ENCODE assay signal across 7 mouse cellular contexts in genomic region chr15:95790529-95791071, GRCm38 (mm10). TPM values are rescaled to one million over a fixed set of nuclear protein-coding genes. Genes with fewer than 3 reads are reported as not detected.
DNase-seq lines count a peak whose midpoint lies in the region; ATAC-seq and TF ChIP-seq lines count a peak whose summit lies in the region.

Gene Ano6 (plus strand): TSS chr15:95790843.

- DNase-seq in adrenal gland, postnatal 10 days, result peak; percentile 97
- DNase-seq in embryonic facial prominence, embryonic 10.5 days (ENCODE audit: low spot score), result peak; percentile 97
- DNase-seq in gonadal fat pad, adult 2 months (ENCODE audit: low read depth), result no peak
- peak; percentile 91 for DNase-seq in left cerebral cortex, postnatal 4 days

- H3K4me3 ChIP-seq in embryonic facial prominence, embryonic 10.5 days, result peak within 1 kb of the TSS; percentile 91
- H3K4me3 ChIP-seq in intestine, postnatal 0 days (ENCODE audit: low read depth, low read length), result peak within 1 kb of the TSS; percentile 85
- peak within 1 kb of the TSS; percentile 67 for H3K4me3 ChIP-seq in midbrain, embryonic 12.5 days
- peak within 1 kb of the TSS; percentile 84 for H3K4me3 ChIP-seq in small intestine, adult 2 months (ENCODE audit: low read depth, low read length)

- H3K27me3 ChIP-seq in embryonic facial prominence, embryonic 10.5 days (replicated peaks; ENCODE audit: low read depth, poor library complexity, severe bottlenecking), result peaks cover 14% of the 10 kb centered on the region
- no peaks in the 10 kb centered on the region for H3K27me3 ChIP-seq in intestine, postnatal 0 days (replicated peaks; ENCODE audit: control insufficient read depth, insufficient read depth, low read length)
- H3K27me3 ChIP-seq in midbrain, embryonic 12.5 days, result peaks cover 9% of the 10 kb centered on the region
- H3K27me3 ChIP-seq in small intestine, adult 2 months (ENCODE audit: control insufficient read depth, insufficient read depth, low read length), result no peaks in the 10 kb centered on the region

- peak within 1 kb of the TSS; percentile 96 for H3K4me2 ChIP-seq in intestine, postnatal 0 days (replicated peaks; ENCODE audit: low read depth)
- H3K4me2 ChIP-seq in midbrain, embryonic 12.5 days (replicated peaks), result peak within 1 kb of the TSS; percentile 68

- H3K27ac ChIP-seq in embryonic facial prominence, embryonic 10.5 days (replicated peaks), result peak within 1 kb of the TSS; percentile 93
- peak within 1 kb of the TSS; percentile 78 for H3K27ac ChIP-seq in intestine, postnatal 0 days (ENCODE audit: low read depth, low read length)
- H3K27ac ChIP-seq in midbrain, embryonic 12.5 days (replicated peaks), result peak within 1 kb of the TSS; percentile 67
- H3K27ac ChIP-seq in small intestine, adult 2 months (ENCODE audit: insufficient read depth, low read depth, low read length), result peak within 1 kb of the TSS; percentile 86

- peaks cover 36% of the 10 kb centered on the region for H3K4me1 ChIP-seq in embryonic facial prominence, embryonic 10.5 days
- H3K4me1 ChIP-seq in intestine, postnatal 0 days (replicated peaks; ENCODE audit: control insufficient read depth, insufficient read depth, low read length), result peaks cover 7% of the 10 kb centered on the region; the same call in 1 of the 2 replicates
- H3K4me1 ChIP-seq in midbrain, embryonic 12.5 days, result peaks cover 19% of the 10 kb centered on the region
- H3K4me1 ChIP-seq in small intestine, adult 2 months (ENCODE audit: control insufficient read depth, insufficient read depth, insufficient read length, low read length), result peaks cover 12% of the 10 kb centered on the region

- peak; percentile 52 for TF ChIP-seq CTCF in intestine, postnatal 0 days (IDR thresholded peaks at IDR 0.05; ENCODE audit: low read depth)
- peak; percentile 24; the same call in 1 of the 2 replicates for TF ChIP-seq CTCF in small intestine, adult 2 months (IDR thresholded peaks at IDR 0.05; ENCODE audit: extremely low read depth, insufficient read length, insufficient replicate concordance, low read depth, low read length)

- peak; percentile 84 for ATAC-seq in intestine, postnatal 0 days
- peak; percentile 97 for ATAC-seq in midbrain, embryonic 12.5 days (ENCODE audit: low FRiP score, low read depth)

- H3K9me3 ChIP-seq in embryonic facial prominence, embryonic 10.5 days, result no peaks in the 10 kb centered on the region
- no peaks in the 10 kb centered on the region for H3K9me3 ChIP-seq in intestine, postnatal 0 days (ENCODE audit: control insufficient read depth)
- no peaks in the 10 kb centered on the region for H3K9me3 ChIP-seq in midbrain, embryonic 12.5 days

- TF ChIP-seq POLR2A in small intestine, adult 2 months (IDR thresholded peaks at IDR 0.05; ENCODE audit: low read depth, low read length), result peak; percentile 88

- H3K9ac ChIP-seq in intestine, postnatal 0 days (ENCODE audit: low read depth, low read length), result peak within 1 kb of the TSS; percentile 76
- H3K9ac ChIP-seq in midbrain, embryonic 12.5 days (replicated peaks), result peak within 1 kb of the TSS; percentile 89

- intact Hi-C loops in left cerebral cortex, postnatal 4 days (cut with DNase I), result loop anchor here (10.0 kb wide), 1 partner anchor 494 kb away; the partner anchor contains the start of gene Arid2

- H3K36me3 ChIP-seq in embryonic facial prominence, embryonic 10.5 days (replicated peaks), result peaks cover 13% of the 10 kb centered on the region; the same call in 1 of the 2 replicates
- no peaks in the 10 kb centered on the region for H3K36me3 ChIP-seq in intestine, postnatal 0 days (ENCODE audit: control insufficient read depth, insufficient read depth)
- H3K36me3 ChIP-seq in midbrain, embryonic 12.5 days, result no peaks in the 10 kb centered on the region
- peaks cover 8% of the 10 kb centered on the region for H3K36me3 ChIP-seq in small intestine, adult 2 months (ENCODE audit: control insufficient read depth, insufficient read depth, low read length)

- WGBS in embryonic facial prominence, embryonic 10.5 days, result under 1% methylated on average over 51 of the region's 51 CpGs
- WGBS in intestine, postnatal 0 days, result under 1% methylated on average over 51 of the region's 51 CpGs
- WGBS in midbrain, embryonic 12.5 days, result under 1% methylated on average over 50 of the region's 51 CpGs
- WGBS in small intestine, adult 2 months, result under 1% methylated on average over 51 of the region's 51 CpGs

RNA-seq across cellular contexts. Expression of gene Ano6, which starts in this region (rescaled TPM):
- total RNA-seq in adrenal gland, postnatal 10 days (2021), result 10 to 100 TPM; 54.4 to 72.8 TPM
- 40.5 and 41.6 TPM in 2 replicates for polyA plus RNA-seq in embryonic facial prominence, embryonic 10.5 days (2016; fragmentation: Nextera tagmentation; extraction: Ambion mirVana)
- 52.7 and 53.8 TPM in 2 replicates for polyA plus RNA-seq in gonadal fat pad, adult 2 months (2012; rRNA removed)
- polyA plus RNA-seq in intestine, postnatal 0 days (2015; fragmentation: Nextera tagmentation; extraction: Ambion mirVana), result 23.9 and 30.5 TPM in 2 replicates
- 10 to 100 TPM; 26.9 to 27.2 TPM for total RNA-seq in left cerebral cortex, postnatal 4 days (2021)
- 32.6 and 35.8 TPM in 2 replicates for polyA plus RNA-seq in midbrain, embryonic 12.5 days (2016; fragmentation: Nextera tagmentation; extraction: Ambion mirVana)
- polyA plus RNA-seq in small intestine, adult 2 months (2012; rRNA removed), result 15.1 and 172 TPM in 2 replicates
